Mouse (Mus musculus) heart, embryonic 15.5 days (tissue): ENCODE measurements at regions not wholly inside any gene's neighbourhood (a gene's known extent, or its start where the extent isn't known, plus 50 kb on each side); places are given as distances from the start of the nearest gene placed in this dataset.

ENCODE experiments used
- ATAC-seq: fragments of 200-750 bp; cut with Nextera tagmentation; replicated peaks from 2 replicates; pipeline ENCODE4 v1.8.0; 2017; ENCODE audit warnings: low read depth, moderate TSS enrichment; ENCODE audit not compliant: insufficient number of reproducible peaks, insufficient read depth, low FRiP score
- H3K27ac ChIP-seq: fragments of 300-500 bp; sonication (generic); 2 replicates; pipeline ENCODE4 v1.5.1; 2015; ENCODE audit warnings: mild to moderate bottlenecking, inconsistent platforms
- H3K27me3 ChIP-seq: fragments of 300-500 bp; sonication (generic); 2 replicates; pipeline ENCODE4 v1.6.1; 2015; ENCODE audit warnings: inconsistent platforms
- H3K36me3 ChIP-seq: fragments of 300-500 bp; sonication (generic); 2 replicates; pipeline ENCODE4 v1.6.1; 2015; ENCODE audit warnings: mild to moderate bottlenecking, inconsistent platforms
- H3K4me1 ChIP-seq: fragments of 300-500 bp; sonication (generic); replicated peaks from 2 replicates; pipeline ENCODE4 v1.6.1; 2015; ENCODE audit warnings: inconsistent platforms
- H3K4me2 ChIP-seq: fragments of 300-500 bp; sonication (generic); 2 replicates; pipeline ENCODE4 v1.6.1; 2015; ENCODE audit warnings: inconsistent platforms, mild to moderate bottlenecking, moderate library complexity
- H3K4me3 ChIP-seq: fragments of 300-500 bp; sonication (generic); 2 replicates; pipeline ENCODE4 v1.5.1; 2015; ENCODE audit warnings: mild to moderate bottlenecking, inconsistent platforms
- H3K9ac ChIP-seq: fragments of 300-500 bp; sonication (generic); 2 replicates; pipeline ENCODE4 v1.6.1; 2015; ENCODE audit warnings: mild to moderate bottlenecking, inconsistent platforms
- H3K9me3 ChIP-seq: fragments of 300-500 bp; sonication (generic); replicated peaks from 2 replicates; pipeline ENCODE4 v1.6.1; 2016; ENCODE audit warnings: inconsistent platforms
- WGBS: fragments of 180-500 bp; shearing (Covaris S2); methylation state at CpG from one replicate; pipeline ENCODE4 v1.1.7; 2015; ENCODE audit warnings: mixed read lengths; 5-methylcytosine and 5-hydroxymethylcytosine counted together

GRCm38 (mm10) chr10:126521836-126522815 lies 379.0 kb downstream of the Atp23 start:
- no peaks in the 10 kb centered on the region for H3K9me3 ChIP-seq
- no peaks in the 10 kb centered on the region for H3K4me1 ChIP-seq
- no peak overlapping the region for H3K4me2 ChIP-seq
- no peak for ATAC-seq
- no peak overlapping the region for H3K9ac ChIP-seq
- no peak overlapping the region for H3K4me3 ChIP-seq
- no peaks in the 10 kb centered on the region for H3K27me3 ChIP-seq
- WGBS = 66% methylated on average over 7 of the region's 7 CpGs
- H3K27ac ChIP-seq = no peak overlapping the region
- no peaks in the 10 kb centered on the region for H3K36me3 ChIP-seq

- Histone ChIP-seq H3K4me2 (no peak overlapping the region), H3K4me3 (no peak overlapping the region), H3K27me3 (no peaks in the 10 kb centered on the region), H3K27ac (no peak overlapping the region), H3K9ac (no peak overlapping the region), H3K9me3 (no peaks in the 10 kb centered on the region), H3K4me1 (no peaks in the 10 kb centered on the region), H3K36me3 (no peaks in the 10 kb centered on the region)
- WGBS = 77% methylated on average over 9 of the region's 9 CpGs
- no peak for ATAC-seq
Measured at GRCm38 (mm10) chr10:126520973-126521372, 380.2 kb downstream of the Atp23 start.

- Histone ChIP-seq H3K27me3 (no peaks in the 10 kb centered on the region), H3K36me3 (no peaks in the 10 kb centered on the region), H3K4me2 (no peak overlapping the region), H3K4me3 (no peak overlapping the region), H3K9ac (no peak overlapping the region), H3K9me3 (no peaks in the 10 kb centered on the region), H3K4me1 (no peaks in the 10 kb centered on the region), H3K27ac (no peak overlapping the region)
- 76% methylated on average over 7 of the region's 7 CpGs for WGBS
- no peak for ATAC-seq
Measured at GRCm38 (mm10) chr10:126513185-126513584, 388.0 kb downstream of the Atp23 start.

GRCm38 (mm10) chr10:126511511-126511910 lies 389.6 kb downstream of the Atp23 start:
- Histone ChIP-seq H3K4me2 (no peak overlapping the region), H3K4me1 (no peaks in the 10 kb centered on the region), H3K36me3 (no peaks in the 10 kb centered on the region), H3K9me3 (no peaks in the 10 kb centered on the region), H3K27ac (no peak overlapping the region), H3K9ac (no peak overlapping the region), H3K4me3 (no peak overlapping the region), H3K27me3 (no peaks in the 10 kb centered on the region)
- WGBS = 90% methylated on average over 10 of the region's 10 CpGs
- no peak for ATAC-seq

GRCm38 (mm10) chr10:126505988-126506387 lies 395.2 kb downstream of the Atp23 start:
- 81% methylated on average over 5 of the region's 5 CpGs for WGBS
- no peak for ATAC-seq
- no peak overlapping the region for H3K27ac ChIP-seq

GRCm38 (mm10) chr10:126502013-126502688 lies 399.0 kb downstream of the Atp23 start:
- no peaks in the 10 kb centered on the region for H3K36me3 ChIP-seq
- H3K4me1 ChIP-seq = no peaks in the 10 kb centered on the region
- no peak overlapping the region for H3K4me2 ChIP-seq
- H3K4me3 ChIP-seq = no peak overlapping the region
- no peak; the same call in 1 of the 2 replicates for ATAC-seq
- no peak overlapping the region for H3K27ac ChIP-seq
- no peaks in the 10 kb centered on the region for H3K27me3 ChIP-seq
- 63% methylated on average over 5 of the region's 5 CpGs for WGBS
- H3K9me3 ChIP-seq = no peaks in the 10 kb centered on the region
- H3K9ac ChIP-seq = no peak overlapping the region

More at GRCm38 (mm10) chr10:126505988-126506387, 395.2 kb downstream of the Atp23 start:
- Histone ChIP-seq H3K9me3 (no peaks in the 10 kb centered on the region), H3K4me2 (no peak overlapping the region), H3K4me1 (no peaks in the 10 kb centered on the region), H3K36me3 (no peaks in the 10 kb centered on the region), H3K27me3 (no peaks in the 10 kb centered on the region), H3K9ac (no peak overlapping the region), H3K4me3 (no peak overlapping the region)

- H3K4me1 ChIP-seq = no peaks in the 10 kb centered on the region
- 55% methylated on average over 6 of the region's 6 CpGs for WGBS
- no peak for ATAC-seq
- H3K36me3 ChIP-seq = no peaks in the 10 kb centered on the region
- no peaks in the 10 kb centered on the region for H3K9me3 ChIP-seq
- no peak overlapping the region for H3K9ac ChIP-seq
- no peak overlapping the region for H3K4me2 ChIP-seq
- no peak overlapping the region for H3K27ac ChIP-seq
- H3K4me3 ChIP-seq = no peak overlapping the region
- no peaks in the 10 kb centered on the region for H3K27me3 ChIP-seq
Measured at GRCm38 (mm10) chr10:126498726-126499125, 402.4 kb downstream of the Atp23 start.

GRCm38 (mm10) chr10:126493734-126494133 lies 407.4 kb downstream of the Atp23 start:
- Histone ChIP-seq H3K36me3 (no peaks in the 10 kb centered on the region), H3K4me1 (no peaks in the 10 kb centered on the region), H3K9ac (no peak overlapping the region), H3K4me3 (no peak overlapping the region), H3K9me3 (no peaks in the 10 kb centered on the region), H3K27ac (no peak overlapping the region), H3K4me2 (no peak overlapping the region), H3K27me3 (no peaks in the 10 kb centered on the region)
- no peak for ATAC-seq
- WGBS = 75% methylated on average over 6 of the region's 6 CpGs

GRCm38 (mm10) chr10:126492211-126492610 lies 408.9 kb downstream of the Atp23 start:
- no peaks in the 10 kb centered on the region for H3K9me3 ChIP-seq
- H3K36me3 ChIP-seq = no peaks in the 10 kb centered on the region
- H3K27ac ChIP-seq = no peak overlapping the region
- no peak for ATAC-seq
- H3K4me1 ChIP-seq = no peaks in the 10 kb centered on the region
- WGBS = 46% methylated on average over 6 of the region's 6 CpGs
- H3K9ac ChIP-seq = no peak overlapping the region
- no peaks in the 10 kb centered on the region for H3K27me3 ChIP-seq
- no peak overlapping the region for H3K4me2 ChIP-seq
- H3K4me3 ChIP-seq = no peak overlapping the region

GRCm38 (mm10) chr10:126485129-126485528 lies 416.0 kb downstream of the Atp23 start:
- no peak for ATAC-seq
- Histone ChIP-seq H3K36me3 (no peaks in the 10 kb centered on the region), H3K27me3 (no peaks in the 10 kb centered on the region), H3K9me3 (no peaks in the 10 kb centered on the region), H3K9ac (no peak overlapping the region), H3K4me1 (no peaks in the 10 kb centered on the region), H3K4me3 (no peak overlapping the region), H3K27ac (no peak overlapping the region), H3K4me2 (no peak overlapping the region)
- WGBS = 81% methylated on average over 7 of the region's 7 CpGs

GRCm38 (mm10) chr10:126483479-126483878 lies 417.7 kb downstream of the Atp23 start:
- Histone ChIP-seq H3K27me3 (no peaks in the 10 kb centered on the region), H3K4me3 (no peak overlapping the region), H3K9me3 (no peaks in the 10 kb centered on the region), H3K27ac (no peak overlapping the region), H3K9ac (no peak overlapping the region), H3K4me2 (no peak overlapping the region), H3K4me1 (no peaks in the 10 kb centered on the region), H3K36me3 (no peaks in the 10 kb centered on the region)
- WGBS = 77% methylated on average over 2 of the region's 2 CpGs
- ATAC-seq = no peak
